Comparison of ENCODE assay signal across 11 mouse cellular contexts in the genomic region with DNA sequence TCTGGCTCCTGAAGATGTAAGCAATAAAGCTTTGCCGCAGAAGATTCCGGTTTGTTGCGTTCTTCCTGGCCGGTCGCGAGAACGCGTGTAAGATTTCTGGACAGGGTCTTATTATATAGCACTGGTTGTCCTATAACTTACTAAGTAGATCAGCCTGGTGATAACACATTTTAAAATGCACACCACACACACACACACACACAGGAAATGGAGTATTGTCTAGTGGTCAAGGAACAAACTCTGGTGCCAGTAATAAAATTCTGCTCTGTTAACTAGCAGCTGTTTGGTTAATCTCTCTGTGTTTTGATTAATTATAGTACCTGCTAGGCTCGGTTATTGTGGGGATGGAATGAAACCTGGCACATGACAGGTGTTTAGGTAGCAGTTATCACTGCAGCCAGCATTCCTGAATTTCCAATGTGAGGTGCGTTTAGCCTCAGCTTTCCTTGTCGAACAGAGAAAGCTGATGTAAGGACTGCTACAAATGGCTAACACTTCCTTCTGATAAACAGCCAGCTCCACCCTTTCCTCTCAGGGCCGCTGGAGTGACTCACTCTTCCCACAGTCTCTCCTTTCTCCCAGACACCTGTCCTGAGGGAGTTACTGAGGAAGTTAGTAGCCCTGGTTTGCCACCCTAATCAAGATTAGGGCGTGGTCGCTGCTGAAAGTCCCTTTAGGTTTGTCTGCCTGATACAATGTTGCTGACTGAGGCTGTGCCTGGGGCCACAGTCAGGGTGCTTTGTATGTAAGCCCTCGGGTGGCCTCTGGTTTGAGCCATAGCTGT. TPM values are rescaled to one million over a fixed set of nuclear protein-coding genes. Genes with fewer than 3 reads are reported as not detected.
DNase-seq lines count a peak whose midpoint lies in the region; ATAC-seq and TF ChIP-seq lines count a peak whose summit lies in the region.
"Had no signal": no experiment of that assay in that cellular context is flagged by ENCODE, and none has a peak within 500 bp of the region (broad histone marks: within the 10 kb centered on the region; RNA-seq: fewer than 3 reads in every experiment).

No protein-coding gene starts in this region.

- H3K27ac ChIP-seq in brown adipose tissue, adult 24 weeks (replicated peaks; ENCODE audit: low read depth, low read length), result peak overlapping the region; percentile 86
- peak overlapping the region; percentile 36; the same call in 1 of the 2 replicates for H3K27ac ChIP-seq in intestine, embryonic 14.5 days (ENCODE audit: low read depth)
- no peak overlapping the region for H3K27ac ChIP-seq in embryonic facial prominence, embryonic 10.5 days (replicated peaks)
- H3K27ac ChIP-seq: forebrain, embryonic 12.5 days; liver, embryonic 15.5 days had no signal

- peak; percentile 84 for ATAC-seq in intestine, embryonic 14.5 days (replicated peaks; ENCODE audit: low FRiP score, low TSS enrichment, low read depth)

- H3K79me2 ChIP-seq in myocyte (ENCODE audit: control insufficient read depth, insufficient read depth), result no peaks in the 10 kb centered on the region

- no peak for TF ChIP-seq POLR2A in myocyte (IDR thresholded peaks at IDR 0.05; ENCODE audit: insufficient read length, low read depth)

- no peak overlapping the region for H3K4me2 ChIP-seq in intestine, embryonic 14.5 days (ENCODE audit: low read length)
- H3K4me2 ChIP-seq in myocyte (ENCODE audit: low read depth), result peak overlapping the region; percentile 43
- H3K4me2 ChIP-seq: forebrain, embryonic 12.5 days; liver, embryonic 15.5 days had no signal

- no peaks in the 10 kb centered on the region for H3K27me3 ChIP-seq in intestine, embryonic 14.5 days (replicated peaks; ENCODE audit: control insufficient read depth, insufficient read depth, low read length)
- H3K27me3 ChIP-seq in myocyte (ENCODE audit: control insufficient read depth, insufficient read depth, insufficient read length), result no peaks in the 10 kb centered on the region
- H3K27me3 ChIP-seq in embryonic facial prominence, embryonic 10.5 days (replicated peaks; ENCODE audit: low read depth, poor library complexity, severe bottlenecking), result 0 out of 2 replicates have a peak, but pooled peaks cover 3% of the 10 kb centered on the region

- WGBS in intestine, embryonic 14.5 days, result 76% methylated on average over 15 of the region's 15 CpGs
- WGBS in embryonic facial prominence, embryonic 10.5 days, result 87% methylated on average over 15 of the region's 15 CpGs

- H3K4me3 ChIP-seq in brown adipose tissue, adult 24 weeks (ENCODE audit: insufficient read depth, low read depth, low read length), result no peak overlapping the region
- no peak overlapping the region for H3K4me3 ChIP-seq in intestine, embryonic 14.5 days (ENCODE audit: low read depth, low read length)
- no peak overlapping the region for H3K4me3 ChIP-seq in myocyte
- H3K4me3 ChIP-seq in embryonic facial prominence, embryonic 10.5 days, result no peak overlapping the region
- H3K4me3 ChIP-seq: forebrain, embryonic 12.5 days; liver, embryonic 15.5 days had no signal

- H3ac ChIP-seq in myocyte (ENCODE audit: control insufficient read depth, insufficient read length), result no peak overlapping the region

- peaks cover 7% of the 10 kb centered on the region; the same call in 1 of the 2 replicates for H3K4me1 ChIP-seq in brown adipose tissue, adult 24 weeks (ENCODE audit: control insufficient read depth, insufficient read depth, insufficient read length, low read length)
- H3K4me1 ChIP-seq in intestine, embryonic 14.5 days (replicated peaks; ENCODE audit: control insufficient read depth, insufficient read depth, low read length), result peaks cover 4% of the 10 kb centered on the region; the same call in 1 of the 2 replicates
- H3K4me1 ChIP-seq in embryonic facial prominence, embryonic 10.5 days, result no peaks in the 10 kb centered on the region
- H3K4me1 ChIP-seq: forebrain, embryonic 12.5 days had no signal

- no peak overlapping the region for H3K9ac ChIP-seq in intestine, embryonic 14.5 days (ENCODE audit: low read length)
- H3K9ac ChIP-seq: forebrain, embryonic 12.5 days; liver, embryonic 15.5 days had no signal

- H3K9me3 ChIP-seq in intestine, embryonic 14.5 days (ENCODE audit: control insufficient read depth, low read length), result no peaks in the 10 kb centered on the region
- no peaks in the 10 kb centered on the region for H3K9me3 ChIP-seq in embryonic facial prominence, embryonic 10.5 days
- H3K9me3 ChIP-seq: forebrain, embryonic 12.5 days; liver, embryonic 15.5 days had no signal

- peak; percentile 1 for DNase-seq in kidney, postnatal 14 days
- no peak for DNase-seq in kidney, postnatal 10 days
- no peak for DNase-seq in intestine, embryonic 14.5 days (ENCODE audit: low spot score)
- no peak for DNase-seq in embryonic facial prominence, embryonic 10.5 days (ENCODE audit: low spot score)
- no peak for DNase-seq in frontal cortex, postnatal 10 days (ENCODE audit: low spot score in 2 of 2)
- DNase-seq in thymus, postnatal 4 days, result no peak
- DNase-seq: cerebellum, adult 8-10 months had no signal

- H3K36me3 ChIP-seq in intestine, embryonic 14.5 days (ENCODE audit: control insufficient read depth, insufficient read depth, low read length), result no peaks in the 10 kb centered on the region
- no peaks in the 10 kb centered on the region for H3K36me3 ChIP-seq in myocyte (ENCODE audit: control insufficient read depth, insufficient read depth)
- no peaks in the 10 kb centered on the region for H3K36me3 ChIP-seq in embryonic facial prominence, embryonic 10.5 days (replicated peaks)
- H3K36me3 ChIP-seq: forebrain, embryonic 12.5 days; liver, embryonic 15.5 days had no signal

TF ChIP-seq in myocyte, 11 proteins besides CTCF, POLR2A, EP300 and RAD21:
- TF ChIP-seq MYOD1 (IDR thresholded peaks at IDR 0.05; ENCODE audit: control insufficient read depth in 1 of 3, insufficient read length in 2 of 3, low read depth in 2 of 3) (peak in 2 of 3 experiments; percentile 40 to 83), CEBPB (IDR thresholded peaks at IDR 0.05; ENCODE audit: insufficient read depth, poor library complexity, severe bottlenecking) (0 out of 2 replicates have a peak, but pooled peaks have one; percentile 47), SRF (IDR thresholded peaks at IDR 0.05; ENCODE audit: control insufficient read depth, insufficient read length, low read depth) (peak; percentile 69), MYOG (IDR thresholded peaks at IDR 0.05; ENCODE audit: control insufficient read depth in 1 of 3, insufficient read depth in 1 of 3, insufficient read length in 2 of 3, low read depth in 2 of 3) (no peak)

RNA-seq across cellular contexts. Expression of a gene that starts 6.9 kb away (rescaled TPM):
- polyA plus RNA-seq in brown adipose tissue, adult 24 weeks (2012; ENCODE audit: insufficient read depth, insufficient read length, missing spikeins), result 3.7 and 5.0 TPM in 2 replicates
- 48.5 and 51.7 TPM in 2 replicates for polyA plus RNA-seq in intestine, embryonic 14.5 days (2014; fragmentation: Nextera tagmentation; extraction: Ambion mirVana)
- polyA plus RNA-seq in myocyte (2012; fragmentation: generic; extraction: Trizol), result 0.28 TPM
- polyA plus RNA-seq in embryonic facial prominence, embryonic 10.5 days (2016; fragmentation: Nextera tagmentation; extraction: Ambion mirVana), result 21.4 and 24.1 TPM in 2 replicates

RNA-seq across cellular contexts. Expression of a gene that starts 11.7 kb away (rescaled TPM):
- polyA plus RNA-seq in brown adipose tissue, adult 24 weeks (2012; ENCODE audit: insufficient read depth, insufficient read length, missing spikeins), result 4.1 and 6.3 TPM in 2 replicates
- polyA plus RNA-seq in intestine, embryonic 14.5 days (2014; fragmentation: Nextera tagmentation; extraction: Ambion mirVana), result 5.8 and 7.2 TPM in 2 replicates
- polyA plus RNA-seq in myocyte (2012; fragmentation: generic; extraction: Trizol), result 0.06 TPM
- 10.7 and 11.4 TPM in 2 replicates for polyA plus RNA-seq in embryonic facial prominence, embryonic 10.5 days (2016; fragmentation: Nextera tagmentation; extraction: Ambion mirVana)

RNA-seq across cellular contexts. Expression of a gene that starts 27.4 kb away (rescaled TPM):
- polyA plus RNA-seq in brown adipose tissue, adult 24 weeks (2012; ENCODE audit: insufficient read depth, insufficient read length, missing spikeins), result 1.5 and 1.8 TPM in 2 replicates
- polyA plus RNA-seq in intestine, embryonic 14.5 days (2014; fragmentation: Nextera tagmentation; extraction: Ambion mirVana), result 34.3 and 37.4 TPM in 2 replicates
- polyA plus RNA-seq in myocyte (2012; fragmentation: generic; extraction: Trizol), result 2.8 TPM
- polyA plus RNA-seq in embryonic facial prominence, embryonic 10.5 days (2016; fragmentation: Nextera tagmentation; extraction: Ambion mirVana), result 94.5 and 113 TPM in 2 replicates

RNA-seq across cellular contexts. Expression of a gene that starts 29.8 kb away (rescaled TPM):
- polyA plus RNA-seq in brown adipose tissue, adult 24 weeks (2012; ENCODE audit: insufficient read depth, insufficient read length, missing spikeins), result not detected in 2 replicates
- 0.30 and 0.38 TPM in 2 replicates for polyA plus RNA-seq in intestine, embryonic 14.5 days (2014; fragmentation: Nextera tagmentation; extraction: Ambion mirVana)
- polyA plus RNA-seq in myocyte (2012; fragmentation: generic; extraction: Trizol), result 0.04 TPM
- polyA plus RNA-seq in embryonic facial prominence, embryonic 10.5 days (2016; fragmentation: Nextera tagmentation; extraction: Ambion mirVana), result 0.10 and 0.35 TPM in 2 replicates

RNA-seq across cellular contexts. Expression of a gene that starts 34.3 kb away (rescaled TPM):
- not detected in 2 replicates for polyA plus RNA-seq in brown adipose tissue, adult 24 weeks (2012; ENCODE audit: insufficient read depth, insufficient read length, missing spikeins)
- polyA plus RNA-seq in intestine, embryonic 14.5 days (2014; fragmentation: Nextera tagmentation; extraction: Ambion mirVana), result 0.08 and 0.65 TPM in 2 replicates
- polyA plus RNA-seq in myocyte (2012; fragmentation: generic; extraction: Trizol), result 0.01 TPM
- 0.13 and 0.39 TPM in 2 replicates for polyA plus RNA-seq in embryonic facial prominence, embryonic 10.5 days (2016; fragmentation: Nextera tagmentation; extraction: Ambion mirVana)
